Mouse (Mus musculus): ENCODE measurements around the gene Pced1b.

- no peak for TF ChIP-seq CTCF (conservative IDR thresholded peaks at IDR 0.05; ENCODE audit: low read length)
- TF ChIP-seq NANOG (IDR thresholded peaks at IDR 0.05; ENCODE audit: borderline replicate concordance, low read length) = no peak
- TF ChIP-seq POU5F1 (IDR thresholded peaks at IDR 0.05; ENCODE audit: borderline replicate concordance, low read length) = no peak
Measured at GRCm38 (mm10) chr15:97351016-97351415, 104.1 kb downstream of the Pced1b start.
